Mouse (Mus musculus) NIH3T3 (cell line): Measurements from ENCODE around the gene Hist2h2aa2.

Source experiments
- DNase-seq: peaks from one replicate; pipeline ENCODE4 v3.0.0-alpha.2; 2012; ENCODE audit warnings: low read depth

The Hist2h2aa2 gene

GRCm38 (mm10) chr3:96197129-96197749, 42.8 kb downstream of the Hist2h2aa2 start:
- peak; percentile 93 for DNase-seq

- no peak for DNase-seq
Observed at GRCm38 (mm10) chr3:96196437-96197128, 43.5 kb downstream of the Hist2h2aa2 start.

DNA sequence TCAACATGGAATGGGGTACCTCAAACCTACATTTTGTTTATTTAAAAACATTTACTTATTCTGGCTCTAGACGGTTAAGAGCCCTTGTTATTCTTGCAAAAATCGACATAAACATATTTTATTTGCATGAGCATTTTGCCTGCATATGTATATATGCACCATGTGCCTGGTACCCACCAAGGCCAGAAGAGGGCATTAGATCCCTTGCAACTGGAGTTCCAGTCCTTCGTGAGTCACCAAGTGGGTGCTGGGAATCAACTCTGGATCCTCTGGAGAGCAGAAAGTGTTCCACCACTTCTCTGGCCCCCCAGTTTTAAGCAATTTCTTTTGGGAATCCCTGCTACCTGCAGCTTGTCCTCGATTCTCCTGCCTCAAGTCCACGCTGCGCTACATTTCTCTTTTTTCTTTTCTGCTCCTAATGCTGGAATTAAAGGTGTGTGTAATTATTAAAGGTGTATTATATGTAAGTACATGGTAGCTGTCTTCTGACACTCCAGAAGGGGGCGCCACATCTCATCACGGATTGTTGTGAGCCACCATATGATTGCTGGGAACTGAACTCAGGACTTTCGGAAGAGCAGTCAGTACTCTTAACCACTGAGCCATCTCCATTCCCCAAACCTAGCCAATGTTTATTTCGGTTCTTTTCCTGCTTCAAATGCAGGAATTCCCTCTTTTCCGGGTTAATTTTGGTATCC, 44.3 kb downstream of the Hist2h2aa2 start:
- DNase-seq = no peak

- DNase-seq = no peak
Observed at GRCm38 (mm10) chr3:96194966-96195365, 45.1 kb downstream of the Hist2h2aa2 start.

- no peak for DNase-seq
Observed at GRCm38 (mm10) chr3:96192977-96193376, 47.1 kb downstream of the Hist2h2aa2 start.
